Mouse (Mus musculus): ENCODE measurements around the gene Lrrc72.
"Not testable (repeated sequence)": the region's sequence is repeated elsewhere in the genome, so short reads cannot be mapped to it uniquely, and the experiment has no call there.

The Lrrc72 gene

DNA sequence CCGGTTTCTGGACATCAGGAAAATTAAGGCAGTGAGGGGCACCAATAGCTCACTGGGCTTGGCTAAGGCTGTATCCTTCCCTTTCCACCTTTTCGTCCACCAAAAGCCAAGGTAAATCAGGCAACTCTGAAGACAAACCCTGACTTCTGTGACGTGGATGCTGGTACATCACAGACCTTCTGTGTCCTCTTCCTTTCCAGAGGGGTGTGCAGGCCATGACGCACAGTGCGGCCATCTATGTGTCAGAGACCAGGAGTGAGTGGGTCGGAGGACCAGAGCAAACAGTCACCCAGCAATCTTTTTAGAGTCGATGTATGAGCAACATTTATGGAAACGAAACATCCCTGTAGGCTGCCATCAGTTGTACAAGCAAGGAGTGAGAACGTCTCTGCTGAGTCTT, at the start of gene Lrrc72:
Gene Lrrc72, minus strand, starts transcription at position 101 of the 400 bp plus-strand sequence.
- no peak for DNase-seq

DNA sequence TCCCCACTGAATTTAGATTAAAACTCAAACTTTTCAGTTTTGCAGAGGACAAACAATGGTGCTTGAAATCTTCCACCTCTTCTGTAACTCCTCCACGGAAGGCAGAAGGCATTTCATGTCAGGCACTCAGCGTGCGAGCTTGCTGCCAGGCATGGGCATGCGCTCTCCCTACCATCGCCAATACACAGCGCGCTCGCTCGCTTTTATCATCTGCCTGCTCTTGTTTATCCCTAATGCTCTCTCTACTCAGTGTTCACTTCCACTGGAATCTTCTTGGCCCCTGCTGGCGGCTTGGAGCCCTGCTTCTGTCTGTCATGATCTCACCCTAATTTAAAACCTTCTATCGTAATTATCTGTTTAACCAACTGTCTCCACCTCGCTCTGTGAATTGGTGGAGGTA, 49.1 kb upstream of the Lrrc72 start:
- no peak for DNase-seq

GRCm38 (mm10) chr12:36291346-36291745, 38.1 kb upstream of the Lrrc72 start:
- no peak for DNase-seq

- no peak for DNase-seq
These were observed 37.3 kb upstream of the Lrrc72 start for GRCm38 (mm10) chr12:36290465-36290864.

DNA sequence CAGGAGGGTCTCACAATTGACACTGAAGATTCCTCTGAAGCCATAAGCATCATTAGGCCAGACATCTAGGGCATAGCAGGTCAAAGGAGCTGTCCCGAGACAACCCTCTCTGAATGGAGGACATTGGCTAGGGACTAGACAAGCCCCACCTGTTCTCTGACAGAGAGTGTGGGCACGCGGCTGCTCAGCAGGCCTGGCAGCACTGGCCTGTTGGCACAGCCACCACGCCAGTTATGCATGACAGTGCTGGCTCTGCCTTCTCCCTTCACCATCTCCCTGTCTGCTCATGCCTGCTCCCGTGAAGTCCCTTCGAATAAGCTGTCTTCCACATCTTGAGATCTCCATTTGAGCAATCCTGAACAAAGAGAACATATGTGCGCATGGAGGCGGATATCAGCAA, 36.4 kb upstream of the Lrrc72 start:
- no peak for DNase-seq

DNA sequence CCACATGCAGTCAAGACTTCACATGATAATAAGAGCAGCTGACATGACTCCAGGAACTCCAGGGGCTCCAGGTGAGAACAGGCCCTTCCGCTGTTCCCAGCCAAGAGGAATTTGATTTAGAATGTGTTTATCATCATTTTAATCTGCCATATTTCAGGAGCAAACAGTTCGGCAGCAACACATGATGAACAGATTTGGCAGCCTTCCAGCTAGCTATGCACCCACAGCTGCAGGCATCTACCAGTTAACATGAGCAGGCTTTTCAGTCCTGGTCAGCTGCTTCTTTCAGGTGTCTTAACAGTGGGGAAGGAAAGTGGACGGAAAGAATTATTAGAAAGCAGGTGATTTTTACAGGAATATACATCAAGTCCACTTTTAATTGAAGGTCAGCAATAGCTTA, 21.6 kb upstream of the Lrrc72 start:
- DNase-seq = no peak

- DNase-seq = no peak
These were observed 14.6 kb upstream of the Lrrc72 start for GRCm38 (mm10) chr12:36267670-36268246.

- no peak for DNase-seq
These were observed 9.0 kb upstream of the Lrrc72 start for GRCm38 (mm10) chr12:36262116-36262721.

DNA sequence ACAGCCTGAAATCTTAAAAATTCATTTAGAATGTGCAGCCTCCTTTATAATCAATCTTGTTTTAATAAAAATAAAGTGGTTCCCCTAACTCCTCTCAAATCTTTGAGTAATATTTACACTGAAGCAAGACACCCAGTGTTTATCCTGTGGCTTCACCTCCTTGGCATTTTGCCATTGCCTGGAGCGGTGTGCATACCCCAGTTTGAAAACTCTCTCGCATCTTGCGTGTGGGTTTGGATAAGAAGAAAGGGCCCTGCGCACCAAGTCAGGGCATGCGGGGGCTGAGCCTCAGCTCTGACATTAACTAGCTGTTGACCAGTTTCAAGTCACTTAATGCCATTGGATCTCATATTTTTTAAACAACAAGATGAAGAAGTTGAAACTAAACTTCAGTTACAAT, 2.2 kb upstream of the Lrrc72 start:
- DNase-seq = peak; percentile 11

- DNase-seq = no peak
These were observed 12.0 kb downstream of the Lrrc72 start for GRCm38 (mm10) chr12:36241171-36241570.

- DNase-seq = no peak
These were observed 21.8 kb downstream of the Lrrc72 start for GRCm38 (mm10) chr12:36231386-36231785.

GRCm38 (mm10) chr12:36224392-36224791, 28.8 kb downstream of the Lrrc72 start:
- no peak for DNase-seq

DNA sequence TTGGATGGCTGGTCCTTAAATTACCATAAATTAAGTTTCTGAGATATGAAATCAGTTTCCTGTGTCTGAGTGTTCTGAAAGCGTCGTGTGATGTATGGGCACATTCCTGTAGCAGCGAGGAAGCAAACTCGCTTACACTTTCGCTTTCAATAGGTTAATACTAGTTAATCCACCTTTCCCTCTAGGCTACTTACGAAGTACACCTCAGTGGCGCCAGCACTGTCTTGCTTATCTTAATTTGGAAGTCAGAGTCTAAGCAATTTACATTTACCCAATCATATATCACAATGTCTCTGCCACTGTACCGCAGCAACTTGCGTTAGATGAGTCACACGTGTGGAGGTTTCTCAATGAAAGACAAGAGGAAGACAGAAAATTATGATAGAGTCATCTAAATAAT, 36.3 kb downstream of the Lrrc72 start:
- no peak for DNase-seq

DNA sequence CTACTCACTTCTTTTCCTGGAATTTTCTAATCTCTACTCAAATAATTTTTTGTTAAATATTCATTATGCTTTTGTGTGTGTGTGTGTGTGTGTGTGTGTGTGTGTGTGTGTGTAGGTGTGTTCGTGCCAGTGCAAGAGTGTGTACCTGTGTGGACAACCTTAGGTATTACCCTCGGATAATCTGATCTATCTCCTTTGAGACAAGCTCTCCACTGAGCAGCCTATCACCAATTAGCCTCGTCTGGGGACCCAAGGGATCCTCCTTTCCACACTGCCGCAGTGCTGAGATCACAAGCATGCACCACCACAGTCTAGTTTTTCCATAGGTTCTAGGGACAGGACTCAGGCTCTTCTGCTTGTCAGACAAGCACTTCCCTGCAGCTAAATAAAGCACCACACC, 37.0 kb downstream of the Lrrc72 start:
- no peak for DNase-seq

GRCm38 (mm10) chr12:36215149-36215480, 38.1 kb downstream of the Lrrc72 start:
- peak; percentile 67 for DNase-seq

DNA sequence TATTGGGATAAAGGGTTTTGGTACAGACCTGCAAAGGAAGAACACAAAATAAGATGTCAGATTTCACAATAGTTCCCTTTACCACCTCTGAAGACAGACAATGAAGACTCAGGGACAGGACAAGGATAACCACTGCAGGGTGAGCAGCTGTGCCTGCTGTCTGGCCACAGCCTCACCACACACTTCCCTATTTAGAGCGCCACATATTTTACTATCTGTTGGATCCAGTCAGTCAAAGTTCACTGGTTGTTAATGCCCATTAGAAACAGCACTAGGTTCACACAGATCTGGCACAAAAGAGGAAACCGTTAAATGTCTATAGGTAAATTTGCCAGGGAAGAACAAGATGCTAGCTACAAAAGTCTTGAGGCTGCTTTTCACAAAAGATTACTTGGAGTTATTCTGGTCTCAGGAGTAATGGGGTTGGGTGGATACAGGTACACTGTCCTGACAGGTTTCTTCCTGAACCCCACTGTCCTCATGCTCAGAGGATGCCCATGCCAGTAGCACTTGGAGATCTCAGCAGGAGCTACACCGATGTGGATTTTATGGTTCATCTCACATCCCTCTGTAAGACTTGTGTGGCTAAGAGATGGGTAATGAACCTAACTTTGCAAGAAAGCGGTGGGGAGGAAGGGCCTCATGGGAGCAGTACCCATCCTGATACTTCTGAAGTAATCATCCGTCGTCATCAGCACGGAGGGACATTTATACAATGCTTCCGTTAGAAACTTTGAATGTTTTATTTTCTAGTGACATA, 38.6 kb downstream of the Lrrc72 start:
- DNase-seq = no peak

DNA sequence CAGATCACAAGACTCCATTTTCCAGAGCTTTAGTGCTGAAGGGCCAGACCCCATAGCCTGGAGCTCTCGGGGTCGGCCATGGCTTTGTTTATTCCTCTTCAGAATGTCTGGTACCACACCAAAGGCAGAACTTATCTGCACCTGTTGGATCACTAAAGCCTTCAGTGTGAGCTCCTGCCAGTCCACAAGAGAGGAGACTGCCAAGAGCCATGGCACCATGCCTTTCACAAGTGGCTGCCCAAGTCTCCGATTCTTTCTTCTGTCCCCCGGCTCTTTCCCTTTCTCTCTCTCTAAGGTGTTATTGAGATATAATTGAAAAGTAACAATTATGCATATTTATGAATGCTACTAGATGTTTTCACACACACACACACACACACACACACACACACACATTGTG, 43.1 kb downstream of the Lrrc72 start:
- no peak for DNase-seq

GRCm38 (mm10) chr12:36208456-36208855, 44.7 kb downstream of the Lrrc72 start:
- peak; percentile 73 for DNase-seq

DNA sequence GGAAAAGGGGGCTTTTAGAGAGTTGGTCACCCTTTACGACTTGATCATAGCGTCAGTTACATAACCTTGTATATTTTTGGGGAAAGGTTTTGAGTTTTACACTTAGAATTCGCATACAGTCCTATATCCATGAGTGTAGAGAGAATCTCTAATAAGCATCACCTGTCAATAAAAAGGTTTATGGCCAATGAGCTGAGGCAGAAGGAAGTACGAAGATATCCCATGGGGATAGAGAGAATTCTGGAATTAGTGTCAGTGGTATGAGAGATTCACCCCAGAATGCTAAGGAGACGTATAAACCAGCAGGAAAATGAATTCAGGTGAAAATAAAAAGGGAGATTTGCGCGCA, 45.4 kb downstream of the Lrrc72 start:
- peak; percentile 13 for DNase-seq

DNA sequence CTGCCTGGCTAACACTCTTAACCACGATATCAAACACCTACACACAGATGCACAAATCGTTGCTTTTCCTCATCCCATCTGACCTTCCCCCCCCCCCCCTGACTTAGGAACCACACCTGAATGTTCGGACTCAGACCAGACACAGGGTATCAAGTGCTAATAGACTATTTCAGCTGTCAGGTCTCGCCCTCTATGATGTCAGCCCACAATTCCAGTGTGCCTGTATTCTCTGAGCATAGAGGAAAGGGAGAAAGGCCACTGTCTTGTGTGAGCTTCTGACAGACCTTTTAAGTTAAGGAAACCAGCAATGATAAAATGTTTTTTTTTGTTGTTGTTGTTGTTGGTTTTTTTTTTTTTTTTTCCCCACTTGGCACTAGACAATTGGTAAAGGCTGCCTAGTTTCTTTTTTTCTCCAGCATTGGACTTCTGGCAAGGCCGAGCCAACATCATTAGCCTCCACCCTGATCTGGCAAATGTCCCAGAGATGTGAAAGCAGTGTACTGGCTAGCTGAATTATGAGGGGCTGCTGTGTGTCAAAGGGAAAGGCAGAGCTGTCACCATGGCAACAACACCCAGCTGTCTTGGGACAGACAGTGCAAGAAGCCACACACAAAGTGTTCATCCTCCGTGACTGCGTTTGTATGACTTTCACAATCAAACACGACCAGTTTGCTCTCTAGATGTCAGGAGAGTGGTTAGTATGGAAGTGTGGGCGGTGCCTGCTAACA, 46.0 kb downstream of the Lrrc72 start:
- peak; percentile 94 for DNase-seq

DNA sequence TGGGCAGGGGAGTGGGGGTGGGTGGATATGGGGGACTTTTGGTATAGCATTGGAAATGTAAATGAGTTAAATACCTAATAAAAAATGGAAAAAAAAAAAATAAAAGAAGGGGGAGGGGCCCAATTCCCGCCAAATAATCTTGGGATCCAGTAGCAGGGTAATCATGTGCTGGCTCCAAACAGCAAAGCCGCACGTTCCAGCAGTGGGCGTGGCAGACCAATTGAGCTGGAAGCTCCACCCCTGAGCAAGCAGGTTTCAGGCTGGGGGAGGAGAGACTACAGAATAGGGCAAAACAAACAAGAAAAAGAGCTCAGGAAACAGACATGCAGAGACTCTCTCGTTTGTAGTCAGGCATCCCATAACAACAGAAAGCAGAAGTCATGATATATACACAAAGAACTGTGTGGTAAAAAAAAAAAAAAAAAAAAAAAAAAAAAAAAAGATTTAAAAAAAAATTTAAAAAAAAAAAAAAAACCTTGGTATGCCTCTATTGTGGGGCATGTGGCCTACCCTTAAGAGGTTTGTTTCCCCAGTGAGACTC, 47.5 kb downstream of the Lrrc72 start:
- not testable (repeated sequence) for DNase-seq

GRCm38 (mm10) chr12:36194976-36195375, 58.2 kb downstream of the Lrrc72 start:
- no peak for DNase-seq

DNA sequence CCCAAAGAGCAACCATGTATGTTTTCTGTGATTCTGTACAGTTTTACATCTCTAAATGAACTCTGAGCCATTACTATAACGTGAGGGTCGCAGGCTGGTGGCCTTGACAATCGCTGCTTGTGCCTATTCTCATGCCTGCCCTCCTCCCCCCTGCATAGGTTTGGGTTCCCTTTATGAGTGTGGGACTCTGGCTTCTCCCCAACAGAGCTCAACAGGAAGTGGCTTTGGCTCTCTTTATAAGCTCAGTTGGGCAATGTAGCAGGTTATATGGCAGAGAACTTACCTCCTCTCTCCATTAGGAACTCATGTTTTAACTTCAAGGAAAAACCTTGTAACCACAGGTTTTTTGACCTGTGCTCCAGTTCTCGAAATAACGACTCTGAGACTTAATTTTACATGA, 62.9 kb downstream of the Lrrc72 start:
- no peak for DNase-seq

GRCm38 (mm10) chr12:36189610-36190009, 63.6 kb downstream of the Lrrc72 start:
- no peak for DNase-seq

Measured in retina, postnatal 1 day (tissue).